In genomic region chr1:170997756-170998655, GRCm38 (mm10) we compare ENCODE assay signal across 7 mouse cellular contexts. TPM values are rescaled to one million over a fixed set of nuclear protein-coding genes. Genes with fewer than 3 reads are reported as not detected.
DNase-seq lines count a peak whose midpoint lies in the region; ATAC-seq lines count a peak whose summit lies in the region.

No protein-coding gene starts in this region.

- H3K27ac ChIP-seq in embryonic facial prominence, embryonic 13.5 days: no peak overlapping the region
- H3K27ac ChIP-seq in heart, embryonic 16.5 days (ENCODE audit: low read length): no peak overlapping the region
- no peak overlapping the region for H3K27ac ChIP-seq in lung, embryonic 15.5 days

- H3K27me3 ChIP-seq in embryonic facial prominence, embryonic 13.5 days: no peaks in the 10 kb centered on the region
- H3K27me3 ChIP-seq in heart, embryonic 16.5 days (ENCODE audit: control insufficient read depth, insufficient read depth, low read length): no peaks in the 10 kb centered on the region
- H3K27me3 ChIP-seq in lung, embryonic 15.5 days: no peaks in the 10 kb centered on the region

- peak overlapping the region; percentile 47 for H3K4me2 ChIP-seq in embryonic facial prominence, embryonic 13.5 days
- peak overlapping the region; percentile 55 for H3K4me2 ChIP-seq in heart, embryonic 16.5 days (ENCODE audit: low read depth, low read length)
- peak overlapping the region; percentile 44 for H3K4me2 ChIP-seq in lung, embryonic 15.5 days

- no peaks in the 10 kb centered on the region for H3K36me3 ChIP-seq in embryonic facial prominence, embryonic 13.5 days
- no peaks in the 10 kb centered on the region for H3K36me3 ChIP-seq in heart, embryonic 16.5 days (ENCODE audit: control insufficient read depth, insufficient read depth)
- H3K36me3 ChIP-seq in lung, embryonic 15.5 days: no peaks in the 10 kb centered on the region

- DNase-seq in A20 (ENCODE audit: low read depth, low spot score) (peak; percentile 68), ES-CJ7 (ENCODE audit: low read depth, low spot score) (peak; percentile 53)
- peak; percentile 89 for DNase-seq in layer of hippocampus, adult 9-11 months
- peak; percentile 27 for DNase-seq in retina, postnatal 1 day

- no peaks in the 10 kb centered on the region for H3K9me3 ChIP-seq in embryonic facial prominence, embryonic 13.5 days
- H3K9me3 ChIP-seq in heart, embryonic 16.5 days (replicated peaks; ENCODE audit: control insufficient read depth, low read length): no peaks in the 10 kb centered on the region
- H3K9me3 ChIP-seq in lung, embryonic 15.5 days: no peaks in the 10 kb centered on the region

- H3K4me1 ChIP-seq in embryonic facial prominence, embryonic 13.5 days: no peaks in the 10 kb centered on the region
- no peaks in the 10 kb centered on the region for H3K4me1 ChIP-seq in heart, embryonic 16.5 days (ENCODE audit: control insufficient read depth, insufficient read depth, low read length)
- no peaks in the 10 kb centered on the region for H3K4me1 ChIP-seq in lung, embryonic 15.5 days

- 0 out of 2 replicates have a peak overlapping the region, but pooled peaks have one; percentile 27 for H3K9ac ChIP-seq in embryonic facial prominence, embryonic 13.5 days
- H3K9ac ChIP-seq in heart, embryonic 16.5 days (ENCODE audit: low read length): no peak overlapping the region
- no peak overlapping the region for H3K9ac ChIP-seq in lung, embryonic 15.5 days

- H3K4me3 ChIP-seq in embryonic facial prominence, embryonic 13.5 days: peak overlapping the region; percentile 27
- H3K4me3 ChIP-seq in heart, embryonic 16.5 days (ENCODE audit: low read length): peak overlapping the region; percentile 35
- H3K4me3 ChIP-seq in lung, embryonic 15.5 days: peak overlapping the region; percentile 23

- no peak for ATAC-seq in embryonic facial prominence, embryonic 13.5 days (ENCODE audit: insufficient number of reproducible peaks, insufficient read depth, low FRiP score, low TSS enrichment, low read depth)
- peak; percentile 76; the same call in 1 of the 2 replicates for ATAC-seq in heart, embryonic 16.5 days (replicated peaks; ENCODE audit: extremely low read depth, insufficient read depth, low FRiP score)
- peak; percentile 39; the same call in 1 of the 2 replicates for ATAC-seq in lung, embryonic 15.5 days (ENCODE audit: borderline replicate concordance, extremely low read depth, low FRiP score, low TSS enrichment)

- 56% methylated on average over 21 of the region's 21 CpGs for WGBS in embryonic facial prominence, embryonic 13.5 days
- 46% methylated on average over 21 of the region's 21 CpGs for WGBS in heart, embryonic 16.5 days
- 49% methylated on average over 21 of the region's 21 CpGs for WGBS in lung, embryonic 15.5 days

RNA-seq across cellular contexts. Expression of gene Fcgr4, which starts 20.7 kb away (rescaled TPM):
- 0.41 and 0.55 TPM in 2 replicates for polyA plus RNA-seq in embryonic facial prominence, embryonic 13.5 days (2015; fragmentation: Nextera tagmentation; extraction: Ambion mirVana)
- 1.1 and 1.3 TPM in 2 replicates for polyA plus RNA-seq in heart, embryonic 16.5 days (2015; fragmentation: Nextera tagmentation; extraction: Ambion mirVana)
- 0.42 and 0.66 TPM in 2 replicates for polyA plus RNA-seq in lung, embryonic 15.5 days (2015; fragmentation: Nextera tagmentation; extraction: Ambion mirVana)

RNA-seq across cellular contexts. Expression of gene Fcgr2b, which starts 21.7 kb away (rescaled TPM):
- polyA plus RNA-seq in embryonic facial prominence, embryonic 13.5 days (2015; fragmentation: Nextera tagmentation; extraction: Ambion mirVana): 0.80 and 1.0 TPM in 2 replicates
- 2.5 and 3.0 TPM in 2 replicates for polyA plus RNA-seq in heart, embryonic 16.5 days (2015; fragmentation: Nextera tagmentation; extraction: Ambion mirVana)
- 2.8 and 3.7 TPM in 2 replicates for polyA plus RNA-seq in lung, embryonic 15.5 days (2015; fragmentation: Nextera tagmentation; extraction: Ambion mirVana)

Comparison
In these comparisons a context has a peak if more than half of its experiments do, and no peak if none do; other contexts are left out.
1. DNase-seq: peak in every context shown above with its lines; median percentile 89 in layer of hippocampus, adult 9-11 months; 68 in A20; 53 in ES-CJ7; 27 in retina, postnatal 1 day.